Mouse (Mus musculus): Measurements from ENCODE around the gene Mgmt.

GRCm38 (mm10) chr7:136953251-136953650 lies 58.8 kb downstream of the Mgmt start:
- TF ChIP-seq GATA1 (IDR thresholded peaks at IDR 0.05; ENCODE audit: borderline replicate concordance, low read length) (no peak), FLI1 (IDR thresholded peaks at IDR 0.05; ENCODE audit: low read length) (no peak)
